Mouse (Mus musculus) MEL (cell line): ENCODE measurements around the gene Omp.

Experiments
- CTCF ChIP-seq, 3 experiments: IDR thresholded peaks in 2 of 3; conservative IDR thresholded peaks in 1 of 3; 2 replicates each; pipeline ENCODE4 v1.5.1; 2011 to 2012; ENCODE audit warnings: low read length in 3 of 3, low read depth in 2 of 3, mild to moderate bottlenecking in 2 of 3, improper control_type of control experiment in 1 of 3, inconsistent platforms in 1 of 3, mixed read lengths in 1 of 3, moderate library complexity in 1 of 3; ENCODE audit not compliant: control insufficient read depth in 1 of 3, insufficient read depth in 1 of 3, poor library complexity in 1 of 3, severe bottlenecking in 1 of 3
- E2F4 ChIP-seq: IDR thresholded peaks from 2 replicates; pipeline ENCODE4 v1.6.1; 2011; ENCODE audit warnings: low read depth, low read length, improper control_type of control experiment, borderline replicate concordance
- EP300 ChIP-seq, 2 experiments: IDR thresholded peaks; 2 replicates each; pipeline ENCODE4 v1.6.1; 2011; ENCODE audit warnings: improper control_type of control experiment in 2 of 2, low read length in 2 of 2, low read depth in 1 of 2, mild to moderate bottlenecking in 1 of 2
- GATA1 ChIP-seq: IDR thresholded peaks from 2 replicates; pipeline ENCODE4 v1.6.1; 2011; ENCODE audit warnings: low read depth, low read length, improper control_type of control experiment
- MAX ChIP-seq: IDR thresholded peaks from 2 replicates; pipeline ENCODE4 v1.6.1; 2011; ENCODE audit warnings: low read length, improper control_type of control experiment
- MYC ChIP-seq: IDR thresholded peaks from 2 replicates; pipeline ENCODE4 v1.6.1; 2011; ENCODE audit warnings: low read depth, mild to moderate bottlenecking, low read length, improper control_type of control experiment, moderate library complexity
- POLR2A ChIP-seq, 2 experiments: IDR thresholded peaks; 2 replicates each; pipeline ENCODE4 v1.6.1; 2011 to 2012; ENCODE audit warnings: low read length in 2 of 2, mild to moderate bottlenecking in 2 of 2, control low read depth in 1 of 2, improper control_type of control experiment in 1 of 2, low read depth in 1 of 2, moderate library complexity in 1 of 2; ENCODE audit not compliant: control insufficient read depth in 1 of 2, insufficient read depth in 1 of 2, poor library complexity in 1 of 2
- TCF12 ChIP-seq: IDR thresholded peaks from 2 replicates; pipeline ENCODE4 v1.6.1; 2014; ENCODE audit warnings: low read depth, mild to moderate bottlenecking, inconsistent platforms, low read length, improper control_type of control experiment, moderate library complexity
- UBTF ChIP-seq: IDR thresholded peaks from 2 replicates; pipeline ENCODE4 v1.6.1; 2012; ENCODE audit warnings: low read depth, mild to moderate bottlenecking, inconsistent platforms, low read length, improper control_type of control experiment, moderate library complexity, borderline replicate concordance; ENCODE audit not compliant: insufficient read depth
- USF1 ChIP-seq: IDR thresholded peaks from 2 replicates; pipeline ENCODE4 v1.6.1; 2014; ENCODE audit warnings: low read depth, mild to moderate bottlenecking, inconsistent platforms, low read length, improper control_type of control experiment, moderate library complexity
- ZC3H11A ChIP-seq: IDR thresholded peaks from 2 replicates; pipeline ENCODE4 v1.6.1; 2012; ENCODE audit warnings: low read depth, mild to moderate bottlenecking, inconsistent platforms, low read length, improper control_type of control experiment
- ZNF384 ChIP-seq: IDR thresholded peaks from 2 replicates; pipeline ENCODE4 v1.6.1; 2012; ENCODE audit warnings: low read depth, mild to moderate bottlenecking, inconsistent platforms, low read length, improper control_type of control experiment

GRCm38 (mm10) chr7:98193515-98194025, 48.3 kb upstream of the Omp start:
- TF ChIP-seq POLR2A (IDR thresholded peaks at IDR 0.05; ENCODE audit: control insufficient read depth in 1 of 2, insufficient read depth in 1 of 2, low read depth in 1 of 2, low read length in 2 of 2, poor library complexity in 1 of 2) (no peak), MYC (no peak), GATA1 (no peak), USF1 (no peak), ZC3H11A (no peak), ZNF384 (no peak), TCF12 (no peak), EP300 (IDR thresholded peaks at IDR 0.05; ENCODE audit: low read depth in 1 of 2, low read length in 2 of 2) (no peak), MAX (no peak), E2F4 (no peak), CTCF (IDR thresholded peaks at IDR 0.05 in 2 of 3, conservative IDR thresholded peaks at IDR 0.05 in 1 of 3; ENCODE audit: control insufficient read depth in 1 of 3, insufficient read depth in 1 of 3, low read depth in 2 of 3, low read length in 3 of 3, poor library complexity in 1 of 3, severe bottlenecking in 1 of 3) (no peak), UBTF (no peak)
